Mouse (Mus musculus) MEL (cell line): ENCODE data around the gene Psmc3ip.
"Not testable (repeated sequence)": the region's sequence is repeated elsewhere in the genome, so short reads cannot be mapped to it uniquely, and the experiment has no call there.

Experiments
- E2F4 ChIP-seq: IDR thresholded peaks from 2 replicates; pipeline ENCODE4 v1.6.1; 2011; ENCODE audit warnings: low read depth, low read length, improper control_type of control experiment, borderline replicate concordance
- EP300 ChIP-seq, 2 experiments: IDR thresholded peaks; 2 replicates each; pipeline ENCODE4 v1.6.1; 2011; ENCODE audit warnings: improper control_type of control experiment in 2 of 2, low read length in 2 of 2, low read depth in 1 of 2, mild to moderate bottlenecking in 1 of 2
- HCFC1 ChIP-seq: IDR thresholded peaks from 2 replicates; pipeline ENCODE4 v1.6.1; 2012; ENCODE audit warnings: low read depth, mild to moderate bottlenecking, inconsistent platforms, low read length, improper control_type of control experiment, moderate library complexity
- JUND ChIP-seq: IDR thresholded peaks from 2 replicates; pipeline ENCODE4 v1.6.1; 2011; ENCODE audit warnings: low read depth, mild to moderate bottlenecking, improper control_type of control experiment, low read length
- KAT2A ChIP-seq: conservative IDR thresholded peaks from 2 replicates; pipeline ENCODE4 v1.6.1; 2012; ENCODE audit warnings: low read depth, low read length, improper control_type of control experiment, inconsistent platforms
- MAX ChIP-seq: IDR thresholded peaks from 2 replicates; pipeline ENCODE4 v1.6.1; 2011; ENCODE audit warnings: low read length, improper control_type of control experiment
- RCOR1 ChIP-seq: IDR thresholded peaks from 2 replicates; pipeline ENCODE4 v1.6.1; 2012; ENCODE audit warnings: low read depth, mild to moderate bottlenecking, inconsistent platforms, low read length, improper control_type of control experiment
- SMC3 ChIP-seq: IDR thresholded peaks from 2 replicates; pipeline ENCODE4 v1.6.1; 2011; ENCODE audit warnings: low read depth, low read length, improper control_type of control experiment
- TCF12 ChIP-seq: IDR thresholded peaks from 2 replicates; pipeline ENCODE4 v1.6.1; 2014; ENCODE audit warnings: low read depth, mild to moderate bottlenecking, inconsistent platforms, low read length, improper control_type of control experiment, moderate library complexity
- USF1 ChIP-seq: IDR thresholded peaks from 2 replicates; pipeline ENCODE4 v1.6.1; 2014; ENCODE audit warnings: low read depth, mild to moderate bottlenecking, inconsistent platforms, low read length, improper control_type of control experiment, moderate library complexity
- ZMIZ1 ChIP-seq: IDR thresholded peaks from 2 replicates; pipeline ENCODE4 v1.6.1; 2012; ENCODE audit warnings: low read depth, mild to moderate bottlenecking, inconsistent platforms, low read length, improper control_type of control experiment, moderate library complexity
- ZNF384 ChIP-seq: IDR thresholded peaks from 2 replicates; pipeline ENCODE4 v1.6.1; 2012; ENCODE audit warnings: low read depth, mild to moderate bottlenecking, inconsistent platforms, low read length, improper control_type of control experiment

- TF ChIP-seq ZMIZ1; RCOR1; KAT2A; MAX; HCFC1; E2F4; EP300 (IDR thresholded peaks at IDR 0.05; ENCODE audit: low read depth in 1 of 2, low read length in 2 of 2); JUND; SMC3; TCF12; ZNF384; USF1: not testable (repeated sequence)
These were observed 29.8 kb upstream of the Psmc3ip start for GRCm38 (mm10) chr11:101125008-101125407.
